Mouse (Mus musculus) kidney, adult 2 months (tissue): ENCODE data around the gene Plpp3. TPM values are rescaled to one million over a fixed set of nuclear protein-coding genes. Genes with fewer than 3 reads are reported as not detected.

Experiments
- DNase-seq: peaks from one replicate; pipeline ENCODE4 v3.0.0; 2021
- H3K27ac ChIP-seq: fragments of 200-500 bp; 2 replicates; pipeline ENCODE4 v1.5.1; 2012; ENCODE audit warnings: low read depth, low read length, control low read depth, inconsistent platforms; ENCODE audit not compliant: insufficient read depth
- H3K27me3 ChIP-seq: fragments of 200-500 bp; replicated peaks from 2 replicates; pipeline ENCODE4 v1.6.1; 2012; ENCODE audit warnings: mild to moderate bottlenecking, moderate library complexity, low read length, inconsistent platforms; ENCODE audit not compliant: control insufficient read depth, insufficient read depth
- H3K36me3 ChIP-seq: fragments of 200-500 bp; 2 replicates; pipeline ENCODE4 v1.6.1; 2012; ENCODE audit warnings: mild to moderate bottlenecking, moderate library complexity, low read length, inconsistent platforms; ENCODE audit not compliant: control insufficient read depth, insufficient read depth
- H3K4me1 ChIP-seq: fragments of 200-500 bp; 2 replicates; pipeline ENCODE4 v1.6.1; 2011; ENCODE audit warnings: low read length; ENCODE audit not compliant: control insufficient read depth, insufficient read depth
- H3K4me3 ChIP-seq: fragments of 200-500 bp; 2 replicates; pipeline ENCODE4 v1.5.1; 2011; ENCODE audit warnings: mild to moderate bottlenecking, low read depth, low read length, control low read depth; ENCODE audit not compliant: insufficient read depth
- CTCF ChIP-seq: fragments of 200-500 bp; conservative IDR thresholded peaks from 2 replicates; pipeline ENCODE4 v1.5.1; 2011; ENCODE audit warnings: low read depth, mild to moderate bottlenecking, control low read depth, low read length, moderate library complexity, mixed read lengths; ENCODE audit not compliant: insufficient read depth, insufficient read length
- POLR2A ChIP-seq: fragments of 200-500 bp; IDR thresholded peaks from one replicate; pipeline ENCODE4 v1.6.1; 2011; ENCODE audit warnings: low read depth, low read length, control low read depth
- WGBS: fragments of 180-500 bp; shearing (Covaris S2); methylation state at CpG from one replicate; pipeline ENCODE4 v1.1.7; 2018; 5-methylcytosine and 5-hydroxymethylcytosine counted together
- polyA plus RNA-seq: library from polyadenylated mRNA; depleted of rRNA; stranded (reverse); fragments of >200 nt; gene quantifications from 2 replicates; pipeline ENCODE4 v1.2.3, GENCODE M21; 2012; rRNA removed

The Plpp3 gene
- polyA plus RNA-seq, 1 experiment = 77.7 TPM

DNA sequence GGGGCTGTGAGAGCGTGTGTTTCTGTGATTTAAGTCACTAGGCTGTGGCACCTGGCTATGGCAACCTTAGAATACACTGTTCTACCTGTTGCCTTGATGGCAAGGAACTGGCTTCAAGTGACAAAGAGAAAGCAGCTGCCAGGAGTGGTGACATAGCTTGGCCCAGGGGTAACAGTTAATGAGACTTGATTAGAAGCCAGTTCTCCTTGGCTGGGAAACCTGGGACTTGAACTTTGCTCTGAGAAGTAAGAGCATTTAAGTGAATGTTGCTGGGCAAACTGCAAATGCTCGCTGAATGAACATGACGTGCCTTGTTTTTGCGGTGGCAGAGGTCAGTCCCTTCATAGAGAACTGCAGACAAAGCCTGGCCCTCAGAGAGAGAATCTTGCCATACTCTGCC lies 122.7 kb downstream of the Plpp3 start:
- no peak overlapping the region for H3K4me3 ChIP-seq
- H3K36me3 ChIP-seq = no peaks in the 10 kb centered on the region
- peaks cover 38% of the 10 kb centered on the region for H3K4me1 ChIP-seq
- no peak for TF ChIP-seq CTCF
- no peak for TF ChIP-seq POLR2A
- peak; percentile 93 for DNase-seq
- 48% methylated on average over 4 of the region's 4 CpGs for whole genome bisulfite sequencing
- no peaks in the 10 kb centered on the region for H3K27me3 ChIP-seq
- peak overlapping the region; percentile 3; the same call in 1 of the 2 replicates for H3K27ac ChIP-seq

DNA sequence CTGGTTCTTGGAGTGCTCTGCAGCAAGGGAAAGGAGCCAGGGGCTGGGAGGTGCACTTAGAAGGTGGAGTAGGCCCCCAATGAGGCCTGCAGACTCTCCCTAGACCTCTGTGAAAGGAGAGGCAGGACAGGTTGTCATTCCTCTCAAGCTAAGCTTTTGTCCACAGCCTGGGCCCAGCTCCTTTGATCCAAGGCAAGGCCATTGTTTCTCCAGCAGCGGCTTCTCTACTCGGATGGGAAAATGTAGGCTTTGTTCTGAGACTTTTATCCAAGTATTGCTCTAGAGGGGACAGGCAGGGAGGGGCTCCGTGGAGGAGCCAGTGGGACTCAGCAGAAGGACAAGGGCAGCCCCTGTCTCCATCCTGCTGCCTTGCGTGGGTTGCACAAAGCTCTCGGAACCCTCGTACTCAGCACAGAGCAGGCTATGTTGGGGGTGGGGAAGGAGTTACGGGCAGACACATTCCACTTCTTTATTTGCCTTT lies 124.6 kb downstream of the Plpp3 start:
- Histone ChIP-seq H3K27ac (no peak overlapping the region), H3K4me1 (peaks cover 24% of the 10 kb centered on the region), H3K4me3 (no peak overlapping the region), H3K27me3 (no peaks in the 10 kb centered on the region), H3K36me3 (no peaks in the 10 kb centered on the region)
- WGBS = 74% methylated on average over 7 of the region's 7 CpGs
- TF ChIP-seq POLR2A (no peak), CTCF (no peak)
- no peak for DNase-seq

Other genes with a start within 250 kb of the Plpp3 start
- 0.41 and 0.48 TPM in 2 replicates for gene Fyb2, start 243.9 kb upstream of the Plpp3 start, polyA plus RNA-seq
- 23.9 and 25.8 TPM in 2 replicates for gene Prkaa2, start 47.5 kb upstream of the Plpp3 start, polyA plus RNA-seq